Mouse (Mus musculus) heart, postnatal 25 days (tissue): ENCODE results near the gene Irf7. TPM values are rescaled to one million over a fixed set of nuclear protein-coding genes. Genes with fewer than 3 reads are reported as not detected.

Source experiments
- DNase-seq: peaks from one replicate; pipeline ENCODE4 v3.0.0; 2022; ENCODE audit warnings: low spot score
- intact Hi-C: fragments of 180-260 bp; cut with DNase I; formaldehyde crosslinking; loops from one replicate; pipeline ENCODE4 v1.15.1; 2025
- total RNA-seq, 2 experiments: library from RNA; stranded (reverse); gene quantifications; 2 replicates each; pipeline ENCODE4 v1.2.3; 2021

Irf7 gene
- total RNA-seq, 2 experiments from 2014 or later: 3.4 to 3.6 TPM

- DNase-seq: no peak
- intact Hi-C loops: loop anchor here (1.0 kb wide), 1 partner anchor 136 kb away; no protein-coding TSS in a partner anchor
These were observed 38.5 kb downstream of the Irf7 start for GRCm38 (mm10) chr7:141227796-141228195.

- intact Hi-C loops: no loop called here
- DNase-seq: no peak
These were observed 39.7 kb downstream of the Irf7 start for GRCm38 (mm10) chr7:141226535-141226934.

GRCm38 (mm10) chr7:141222696-141223215 is 43.5 kb downstream of the Irf7 start:
- no peak for DNase-seq
- intact Hi-C loops: no loop called here

- intact Hi-C loops: no loop called here
These were observed 44.2 kb downstream of the Irf7 start for GRCm38 (mm10) chr7:141222126-141222467.

GRCm38 (mm10) chr7:141221249-141222125 is 44.8 kb downstream of the Irf7 start:
- intact Hi-C loops: no loop called here
- DNase-seq: peak; percentile 95

More at GRCm38 (mm10) chr7:141222126-141222467, 44.2 kb downstream of the Irf7 start:
- DNase-seq: no peak

- no peak for DNase-seq
- intact Hi-C loops: no loop called here
These were observed 45.9 kb downstream of the Irf7 start for GRCm38 (mm10) chr7:141220377-141220776.

GRCm38 (mm10) chr7:141219558-141220099 is 46.7 kb downstream of the Irf7 start:
- intact Hi-C loops: no loop called here

GRCm38 (mm10) chr7:141218557-141219133 is 47.6 kb downstream of the Irf7 start:
- no peak for DNase-seq
- intact Hi-C loops: no loop called here

More at GRCm38 (mm10) chr7:141219558-141220099, 46.7 kb downstream of the Irf7 start:
- no peak for DNase-seq

- no peak for DNase-seq
- intact Hi-C loops: no loop called here
These were observed 48.1 kb downstream of the Irf7 start for GRCm38 (mm10) chr7:141218141-141218540.

GRCm38 (mm10) chr7:141217343-141218013 is 48.8 kb downstream of the Irf7 start:
- intact Hi-C loops: no loop called here

GRCm38 (mm10) chr7:141216894-141217293 is 49.4 kb downstream of the Irf7 start:
- no peak for DNase-seq
- intact Hi-C loops: no loop called here

More at GRCm38 (mm10) chr7:141217343-141218013, 48.8 kb downstream of the Irf7 start:
- DNase-seq: no peak

- DNase-seq: no peak
- intact Hi-C loops: no loop called here
These were observed 50.2 kb downstream of the Irf7 start for GRCm38 (mm10) chr7:141215880-141216733.

GRCm38 (mm10) chr7:141215101-141215879 is 51.0 kb downstream of the Irf7 start, which contains the start of gene Rassf7:
TSS of gene Rassf7 (plus strand) at chr7:141215860.
- intact Hi-C loops: no loop called here
- peak; percentile 76 for DNase-seq

- intact Hi-C loops: no loop called here
- DNase-seq: no peak
These were observed 52.0 kb downstream of the Irf7 start for GRCm38 (mm10) chr7:141214310-141214709.

GRCm38 (mm10) chr7:141213605-141214235 is 52.6 kb downstream of the Irf7 start, which contains the start of gene Lmntd2:
TSS of gene Lmntd2 (minus strand) at chr7:141214080.
- intact Hi-C loops: no loop called here
- no peak for DNase-seq

GRCm38 (mm10) chr7:141213133-141213532 is 53.1 kb downstream of the Irf7 start:
- no peak for DNase-seq
- intact Hi-C loops: no loop called here
